Mouse (Mus musculus) yolk sac, embryonic 10.5 days (tissue): ENCODE data around the gene Efna5.
A peak's percentile ranks its signal among the peaks of the same experiment; 100 is the strongest.

Experiments used
- DNase-seq: peaks from one replicate; pipeline ENCODE4 v3.0.0-alpha.2; 2017; ENCODE audit warnings: low spot score

The Efna5 gene

DNA sequence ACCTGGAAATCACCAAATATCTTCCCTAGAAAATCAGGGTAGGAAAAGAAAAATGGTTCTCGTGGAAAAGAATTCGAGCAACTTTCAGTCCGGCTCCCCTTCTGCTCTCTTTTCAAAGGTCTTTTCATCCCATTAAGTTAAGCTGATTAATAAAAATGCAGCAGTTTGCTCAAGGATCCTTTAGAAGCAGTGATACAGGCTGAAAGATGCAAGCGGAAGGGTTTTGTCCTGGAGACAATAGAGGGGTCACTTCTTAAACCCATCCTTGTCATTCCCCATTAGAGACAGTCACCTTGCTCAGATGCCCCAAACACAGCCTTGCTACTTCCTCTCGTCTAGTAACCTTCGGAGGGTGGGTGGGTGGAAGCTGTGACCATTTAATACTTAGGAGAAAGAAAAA is 27.4 kb downstream of the Efna5 start:
- no peak for DNase-seq

GRCm38 (mm10) chr17:62852822-62853608 is 28.1 kb downstream of the Efna5 start:
- peak; percentile 56 for DNase-seq

- no peak for DNase-seq
Measured at GRCm38 (mm10) chr17:62851268-62851667, 29.8 kb downstream of the Efna5 start.

DNA sequence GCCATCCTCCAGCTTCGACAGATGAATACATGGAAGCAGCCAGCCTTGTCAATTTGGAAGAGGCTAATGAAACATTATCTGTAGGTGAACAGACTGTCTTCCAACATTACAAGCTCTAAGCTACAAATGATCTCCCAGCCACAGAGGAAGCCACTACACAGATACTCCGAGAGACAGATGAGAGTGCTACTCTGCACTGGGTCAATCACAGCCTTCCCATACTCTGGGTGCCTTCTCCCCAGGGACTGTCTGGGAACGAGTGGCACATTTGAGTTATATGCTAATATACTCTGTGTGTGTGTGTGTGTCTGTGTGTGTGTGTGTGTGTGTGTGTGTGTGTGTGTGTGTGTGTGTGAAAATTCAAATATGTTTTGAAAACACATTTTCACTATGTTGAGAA is 30.5 kb downstream of the Efna5 start:
- DNase-seq = no peak

DNA sequence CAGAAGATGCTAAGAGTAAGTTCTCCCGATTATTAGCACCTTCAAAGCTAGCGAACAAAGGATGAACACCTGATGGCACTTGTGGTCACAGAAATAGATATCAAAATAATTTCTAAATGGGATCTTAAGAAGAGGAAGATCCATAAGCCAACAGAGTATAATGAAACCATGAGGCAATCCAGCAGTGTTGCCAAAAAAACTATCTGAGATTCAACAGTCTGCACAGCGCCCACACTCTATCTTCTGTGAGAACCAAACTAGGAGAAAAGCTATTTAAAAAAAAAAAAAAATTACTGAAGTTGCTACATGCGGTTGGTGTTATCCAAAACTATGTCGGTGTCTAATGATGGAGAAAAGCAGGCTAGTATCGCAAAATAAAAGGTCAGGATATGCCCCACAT is 31.4 kb downstream of the Efna5 start:
- no peak for DNase-seq

DNA sequence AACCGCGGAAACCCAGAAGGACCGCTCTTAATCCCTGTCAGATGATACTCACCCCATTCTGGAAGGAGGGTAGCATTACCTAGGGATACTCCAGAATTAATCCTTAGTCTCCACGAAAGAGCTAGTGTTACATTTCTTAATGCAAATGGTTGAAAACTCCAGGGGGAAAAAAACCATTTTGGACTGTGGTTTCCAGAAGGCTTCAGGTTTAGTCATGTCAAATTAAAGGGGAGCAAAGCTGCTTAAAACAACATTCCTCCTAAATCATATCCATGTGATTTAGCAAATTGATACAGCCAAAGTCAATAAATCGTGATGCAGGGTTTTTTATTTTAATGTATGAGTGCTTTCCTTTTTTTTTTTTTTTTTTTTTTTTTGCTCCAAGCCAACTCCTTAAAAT is 35.5 kb downstream of the Efna5 start:
- no peak for DNase-seq

DNA sequence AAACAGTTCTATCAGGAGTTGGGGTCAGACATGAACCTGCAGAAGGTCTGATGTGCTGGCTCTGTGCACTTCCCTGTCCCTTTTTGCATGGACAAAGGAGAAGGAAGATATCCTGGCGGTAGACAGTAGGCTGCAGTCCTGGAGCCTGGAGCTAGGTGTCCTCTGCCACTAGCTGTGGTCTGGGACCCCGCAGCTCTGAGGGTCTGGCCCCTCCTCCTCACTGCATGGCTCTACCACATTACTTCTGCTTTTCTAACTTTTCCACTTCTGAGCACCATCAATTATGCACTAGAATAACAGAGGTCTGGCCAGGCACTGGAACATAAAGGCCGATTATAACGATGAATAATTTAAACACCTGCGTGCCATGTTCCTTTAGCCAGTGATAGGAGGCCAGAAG is 36.8 kb downstream of the Efna5 start:
- DNase-seq = no peak

DNA sequence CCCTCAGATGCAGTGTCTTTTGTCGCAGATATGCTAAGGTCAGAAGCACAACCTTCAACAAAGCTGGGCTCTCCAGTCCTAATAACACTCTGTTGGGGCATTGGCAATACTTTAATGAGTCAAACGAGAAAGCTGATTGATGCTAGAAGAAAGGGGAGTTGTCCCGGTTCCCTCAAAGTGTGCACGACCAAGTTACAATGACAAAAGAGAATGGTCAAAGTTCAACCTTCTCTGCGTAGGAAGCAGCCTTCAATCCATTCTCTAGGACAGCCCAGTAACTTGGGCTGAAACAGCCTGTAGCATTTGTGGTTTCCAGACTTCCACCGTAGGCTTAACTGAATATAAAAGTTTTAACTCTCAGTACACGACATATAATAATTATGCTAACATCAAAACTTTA is 43.8 kb downstream of the Efna5 start:
- DNase-seq = no peak

DNA sequence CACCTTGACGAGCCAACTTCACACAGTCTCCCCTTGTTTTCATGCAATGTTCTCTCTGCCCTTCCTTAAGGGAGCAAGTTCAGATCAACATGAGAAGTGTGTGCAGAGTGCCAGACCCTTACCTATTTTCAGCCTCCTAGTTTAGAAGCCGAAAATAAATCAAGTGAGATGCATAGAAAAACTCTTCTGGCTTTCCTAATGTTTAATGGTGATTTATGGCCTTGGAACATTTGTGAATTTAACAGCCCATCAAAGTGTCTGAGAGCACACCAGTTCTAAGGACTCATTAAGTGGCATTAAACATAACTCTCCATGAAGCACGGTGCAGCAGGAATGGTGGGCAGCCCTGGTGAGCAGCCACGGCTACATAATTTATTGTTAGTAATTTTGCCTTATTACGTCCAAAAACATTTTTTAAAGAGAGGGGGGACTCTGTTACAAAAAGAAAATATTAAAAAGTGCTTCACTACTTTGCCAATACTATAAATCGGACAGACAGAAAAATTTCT is 44.5 kb downstream of the Efna5 start:
- DNase-seq = no peak

GRCm38 (mm10) chr17:62832550-62833127 is 48.5 kb downstream of the Efna5 start:
- DNase-seq = no peak

DNA sequence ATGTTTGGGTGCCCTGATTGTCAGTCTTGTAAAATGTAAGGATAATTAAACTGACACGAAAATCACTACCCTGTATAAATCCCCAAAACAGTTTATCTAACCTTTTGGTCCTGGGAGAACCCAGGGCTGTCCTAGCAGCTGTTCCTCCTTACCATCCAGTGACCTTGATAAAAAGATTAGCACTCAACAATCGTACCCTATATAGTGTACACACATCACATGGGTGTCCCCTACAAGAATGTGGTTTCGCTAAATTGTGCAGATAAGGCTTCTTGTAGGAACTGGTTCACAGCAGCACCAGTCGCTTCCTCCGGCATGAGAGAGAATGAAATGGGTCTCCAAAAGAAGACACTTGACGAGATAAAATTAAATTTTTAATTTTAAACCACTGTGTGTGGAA is 53.6 kb downstream of the Efna5 start:
- no peak for DNase-seq

DNA sequence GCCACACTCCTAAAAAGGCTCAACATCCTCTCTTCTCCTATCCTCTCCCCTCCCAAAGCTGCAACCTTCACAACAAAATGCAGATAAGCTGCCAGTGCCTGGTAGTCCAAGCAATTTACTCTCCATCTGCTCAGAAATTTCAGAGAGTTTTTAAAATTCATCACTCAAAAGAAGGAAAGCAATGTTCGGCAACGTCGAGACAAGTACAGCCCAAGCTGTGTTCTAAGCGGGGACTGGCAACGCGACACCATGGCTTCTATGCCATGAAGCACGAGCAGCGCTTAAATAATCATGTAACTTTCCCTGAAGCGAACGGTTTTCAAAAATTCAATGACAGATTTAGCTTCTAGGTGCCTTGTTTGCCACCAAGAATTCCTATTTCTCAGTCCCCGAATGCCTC is 59.9 kb downstream of the Efna5 start:
- DNase-seq = no peak

DNA sequence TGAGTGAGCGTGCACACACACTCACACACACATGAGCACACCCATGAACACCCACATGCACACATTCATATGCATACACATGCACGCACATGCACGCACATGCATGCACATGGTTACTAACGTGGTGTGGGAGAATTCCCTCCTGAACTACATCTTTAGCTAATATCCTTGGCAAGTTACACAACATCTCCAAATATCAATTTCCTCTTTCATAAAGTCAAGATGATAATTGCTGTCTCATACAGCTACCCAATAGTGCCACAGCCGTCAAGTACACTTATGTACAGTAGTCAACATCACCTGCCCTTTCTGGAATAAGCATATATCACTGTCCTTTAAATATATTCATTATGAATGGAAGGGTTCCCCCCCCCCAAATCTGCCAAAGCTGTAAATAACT is 61.2 kb downstream of the Efna5 start:
- DNase-seq = no peak

- DNase-seq = peak; percentile 24
Measured at GRCm38 (mm10) chr17:62818821-62819220, 62.3 kb downstream of the Efna5 start.

GRCm38 (mm10) chr17:62818337-62818736 is 62.8 kb downstream of the Efna5 start:
- no peak for DNase-seq

DNA sequence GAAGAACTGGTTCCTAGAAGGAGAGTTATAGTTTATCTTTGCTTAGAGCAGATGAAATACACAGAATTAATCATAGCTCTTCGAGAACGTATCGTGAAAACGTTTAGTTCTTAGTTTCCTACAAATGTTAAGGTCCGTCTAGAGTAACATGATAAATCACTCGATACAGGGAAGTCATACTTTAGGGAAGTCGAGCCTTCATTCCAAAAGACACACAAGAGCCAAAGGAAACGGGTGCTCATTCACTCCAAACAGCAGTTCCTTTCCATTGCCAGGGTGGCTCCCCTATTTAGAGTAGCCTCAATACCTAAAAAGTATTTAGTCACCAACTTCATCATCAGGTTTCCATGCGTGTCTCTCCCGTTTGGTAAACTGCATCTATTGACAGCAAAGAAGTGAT is 64.2 kb downstream of the Efna5 start:
- no peak for DNase-seq

DNA sequence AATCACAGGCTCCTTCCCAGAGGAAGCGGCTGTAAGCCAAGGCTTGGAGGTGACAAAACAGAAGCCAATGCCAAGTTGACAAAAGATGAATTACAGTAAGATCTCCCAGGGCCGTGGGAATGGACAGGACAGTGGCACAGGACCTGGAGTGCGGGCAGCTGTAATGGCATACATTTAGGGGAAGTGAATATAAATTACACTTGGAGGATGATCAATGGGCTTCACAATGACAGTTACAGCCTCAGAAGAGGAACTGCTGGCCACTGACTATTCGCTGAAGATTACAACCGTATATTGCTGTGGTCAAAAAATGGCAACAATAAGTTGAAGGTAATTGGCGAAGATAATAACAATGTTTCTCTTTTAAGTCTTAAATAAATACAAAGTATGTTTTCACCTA is 67.7 kb downstream of the Efna5 start:
- no peak for DNase-seq

DNA sequence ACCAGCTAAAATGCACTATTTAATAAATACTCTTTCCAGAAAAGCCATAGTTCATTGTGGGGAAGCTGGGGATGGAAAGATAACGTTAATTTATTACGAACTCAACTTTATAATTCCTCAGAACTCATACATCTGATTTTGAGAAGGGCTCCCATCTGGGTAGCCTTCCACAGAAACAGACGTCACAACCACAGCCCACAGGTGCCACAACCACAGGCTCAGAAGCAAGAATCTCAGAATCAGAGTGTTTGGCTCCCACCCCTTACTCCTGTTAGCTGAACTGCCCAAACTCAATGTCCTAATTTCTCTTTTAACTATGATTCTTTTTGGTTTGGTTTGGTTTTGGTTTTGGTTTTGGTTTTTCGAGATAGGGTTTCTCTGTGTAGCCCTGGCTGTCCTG is 73.2 kb downstream of the Efna5 start:
- no peak for DNase-seq

GRCm38 (mm10) chr17:62806646-62807045 is 74.5 kb downstream of the Efna5 start:
- DNase-seq = no peak

DNA sequence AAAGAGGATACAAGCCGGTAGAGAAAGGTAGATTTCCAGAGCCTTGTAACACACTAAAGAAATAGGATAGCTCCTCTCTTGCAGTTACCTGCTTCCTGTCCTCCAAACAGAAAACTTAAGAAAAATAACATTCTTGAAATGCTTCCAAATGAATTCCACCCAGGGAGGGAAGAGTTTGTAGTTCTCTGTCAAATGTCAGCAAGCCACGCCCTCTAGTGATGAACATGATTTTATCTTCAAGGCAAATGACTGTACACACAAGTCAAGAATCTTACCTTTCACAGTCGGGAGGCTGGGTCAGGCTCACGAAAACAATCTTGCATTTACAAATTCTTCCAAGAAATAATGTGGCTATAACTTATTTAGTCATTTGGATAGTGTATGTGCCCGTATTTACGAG is 78.4 kb downstream of the Efna5 start:
- no peak for DNase-seq

- no peak for DNase-seq
Measured at GRCm38 (mm10) chr17:62797272-62797671, 83.8 kb downstream of the Efna5 start.

- DNase-seq = no peak
Measured at GRCm38 (mm10) chr17:62789291-62790290, 91.5 kb downstream of the Efna5 start.

DNA sequence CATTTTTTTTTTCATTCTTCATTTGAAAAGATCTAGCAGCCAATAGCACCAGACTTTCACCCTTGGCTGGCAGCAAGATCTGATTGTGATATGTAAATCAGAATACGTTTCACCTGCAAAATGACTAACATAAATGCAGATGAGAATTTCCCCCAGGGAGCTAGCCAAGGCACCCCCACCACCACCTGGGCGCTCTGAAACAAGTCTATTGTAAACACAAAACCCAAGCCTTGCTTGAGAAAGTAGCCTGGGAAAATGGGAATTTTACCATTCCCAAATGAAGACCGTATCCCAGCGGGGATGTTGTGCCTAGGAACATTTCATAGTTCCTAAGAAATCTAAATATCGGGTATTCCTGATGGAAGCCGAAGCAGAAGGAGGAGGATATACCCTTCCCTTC is 92.3 kb downstream of the Efna5 start:
- no peak for DNase-seq
